Mouse (Mus musculus) gastrocnemius, postnatal 10 days (tissue): ENCODE measurements around the gene Arnt. TPM values are rescaled to one million over a fixed set of nuclear protein-coding genes. Genes with fewer than 3 reads are reported as not detected.
"Not testable (repeated sequence)": the region's sequence is repeated elsewhere in the genome, so short reads cannot be mapped to it uniquely, and the experiment has no call there.

Experiments
- DNase-seq: peaks from one replicate; pipeline ENCODE4 v3.0.0; 2021; ENCODE audit warnings: mixed read lengths
- total RNA-seq, 2 experiments: library from RNA; stranded (reverse); gene quantifications; 2 replicates each; pipeline ENCODE4 v1.2.3; 2021

Arnt gene
- total RNA-seq, 2 experiments from 2014 or later: 43.7 to 55.6 TPM

- DNase-seq: no peak
Observed at GRCm38 (mm10) chr3:95526622-95527211, 92.5 kb downstream of the Arnt start, which contains the start of gene Ctss. Gene Ctss, plus strand, starts transcription at chr3:95526786.

DNA sequence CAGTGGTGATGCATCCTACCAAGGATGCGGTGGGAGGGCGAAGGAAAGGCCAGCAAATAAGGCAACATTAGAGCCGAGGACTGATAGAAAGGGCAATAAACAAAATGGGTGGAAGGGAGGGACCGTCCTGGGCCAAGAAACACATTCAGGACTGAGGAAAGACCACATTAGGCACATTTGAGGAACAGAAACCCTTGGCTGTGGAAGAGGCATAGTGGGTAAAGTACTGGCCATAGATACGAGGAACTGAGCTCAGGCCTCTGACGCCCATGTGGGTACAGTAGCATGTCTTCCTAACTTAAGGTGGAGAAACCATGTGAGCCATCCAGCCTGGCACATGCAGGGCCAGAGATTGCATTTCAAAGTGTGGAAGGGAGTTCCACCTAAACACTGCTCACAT, 95.6 kb downstream of the Arnt start:
- no peak for DNase-seq

DNA sequence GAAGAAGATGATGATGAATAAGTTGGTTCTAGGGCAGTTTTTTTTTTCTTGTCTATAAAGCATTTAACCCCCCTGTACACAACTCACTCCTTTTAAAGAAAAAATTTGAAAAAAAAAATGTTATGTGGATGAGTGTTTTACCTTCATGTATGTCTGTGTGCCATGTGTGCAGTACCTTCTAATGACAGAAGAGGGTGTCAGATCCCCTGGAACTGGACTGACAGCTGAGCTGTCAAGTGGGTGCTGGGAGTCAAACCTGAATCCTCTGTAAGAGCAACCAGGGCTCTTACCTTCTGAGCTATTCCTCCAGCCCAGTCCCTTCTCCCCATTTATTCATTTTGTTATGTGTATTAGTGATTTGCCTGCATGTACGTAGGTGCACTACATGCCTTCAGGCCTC, 96.8 kb downstream of the Arnt start:
- no peak for DNase-seq

DNA sequence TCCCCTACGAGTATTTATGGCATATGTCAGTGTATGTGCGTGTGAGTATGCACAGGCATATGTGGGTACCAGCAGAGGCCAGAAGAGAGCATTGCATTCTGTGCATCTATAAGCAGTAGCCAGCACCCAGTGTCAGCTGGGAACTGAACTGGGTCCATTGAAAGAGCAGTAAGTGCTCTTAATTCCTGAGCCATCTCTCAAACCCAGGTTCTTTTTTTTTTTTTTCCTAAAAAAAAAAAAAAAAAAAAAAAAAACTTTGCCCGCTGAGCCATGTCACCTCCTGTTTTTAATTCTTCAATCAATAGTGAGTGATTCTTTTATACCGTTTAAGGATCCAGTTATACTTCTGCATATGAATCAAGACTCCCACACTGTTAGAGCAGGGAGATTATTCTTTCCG, 99.2 kb downstream of the Arnt start:
- DNase-seq: no peak

GRCm38 (mm10) chr3:95534927-95535326, 100.7 kb downstream of the Arnt start:
- no peak for DNase-seq

DNA sequence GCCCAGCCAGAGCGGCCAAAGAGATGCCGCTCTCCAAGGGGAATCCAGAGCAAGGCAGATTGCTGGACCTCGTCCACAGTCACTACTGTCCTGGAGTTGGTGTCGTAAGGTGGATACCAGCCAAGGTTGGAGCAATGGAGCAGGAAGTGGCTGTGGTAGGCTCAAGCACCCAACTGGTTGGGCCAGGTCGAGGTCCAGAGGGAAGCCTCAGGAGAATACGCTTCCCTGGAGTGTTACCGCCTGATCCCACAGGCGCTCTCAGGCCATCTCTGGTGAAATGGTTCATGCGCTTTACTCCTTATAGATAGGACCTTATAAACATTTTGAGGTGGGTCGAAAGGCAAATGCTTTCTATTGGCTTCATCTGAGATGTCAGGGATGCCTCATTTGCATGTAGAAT, 104.7 kb downstream of the Arnt start:
- no peak for DNase-seq

DNA sequence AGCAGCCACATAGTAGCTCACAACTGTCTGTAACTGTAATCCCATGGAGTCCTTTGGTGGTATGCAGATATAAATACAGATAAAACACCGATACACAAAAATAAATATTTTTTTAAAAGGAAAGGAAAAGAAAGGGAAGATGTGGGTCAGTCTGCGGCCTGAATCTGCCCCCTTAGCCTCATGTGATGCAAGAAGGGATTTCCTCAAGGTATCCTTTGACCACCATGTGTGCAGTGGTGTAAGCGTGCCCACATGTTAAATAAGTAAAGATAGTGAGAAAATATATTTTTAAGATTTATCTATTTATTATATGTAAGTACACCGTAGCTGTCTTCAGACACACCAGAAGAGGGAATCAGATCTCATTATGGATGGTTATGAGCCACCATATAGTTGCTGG, 105.6 kb downstream of the Arnt start:
- DNase-seq: no peak

- not testable (repeated sequence) for DNase-seq
Observed at GRCm38 (mm10) chr3:95541186-95541585, 107.0 kb downstream of the Arnt start.

DNA sequence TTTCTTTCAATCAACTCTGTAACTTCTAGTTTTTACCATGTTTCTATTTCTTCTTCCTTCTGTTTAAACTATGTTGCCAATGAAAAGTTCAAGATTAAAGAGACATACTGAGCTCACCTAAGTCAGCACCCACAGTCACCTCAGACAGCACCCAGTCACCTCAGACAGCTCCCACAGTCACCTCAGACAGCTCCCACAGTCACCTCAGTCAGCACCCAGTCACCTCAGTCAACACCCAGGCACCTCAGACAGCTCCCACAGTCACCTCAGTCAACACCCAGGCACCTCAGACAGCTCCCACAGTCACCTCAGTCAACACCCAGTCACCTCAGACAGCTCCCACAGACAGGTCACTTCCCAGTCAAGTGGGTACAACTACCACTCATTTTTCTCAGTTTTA, 108.0 kb downstream of the Arnt start:
- no peak for DNase-seq

DNA sequence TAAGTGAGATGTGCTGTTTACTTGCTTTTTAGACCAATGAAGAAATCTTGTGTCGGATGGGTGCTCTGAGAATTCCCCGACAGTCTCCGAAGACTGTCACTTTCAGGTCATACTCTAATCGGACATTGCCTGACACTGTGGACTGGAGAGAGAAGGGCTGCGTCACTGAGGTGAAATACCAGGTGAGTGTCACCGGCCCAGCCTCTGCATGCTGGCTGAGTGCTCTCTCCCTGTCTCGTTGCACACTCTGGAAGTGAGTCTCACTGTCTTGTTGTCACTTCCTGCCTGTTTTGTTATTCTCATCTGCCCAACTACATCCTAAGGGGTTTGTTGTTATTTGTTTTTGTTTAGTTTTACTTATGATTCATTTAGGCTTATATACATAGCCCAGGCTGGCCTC, 108.8 kb downstream of the Arnt start:
- DNase-seq: no peak

Other genes starting within 250 kb of the Arnt start
- 10 to 100 TPM in 1 of 2 experiments, 1 to 10 TPM in 1; 9.4 to 12.4 TPM for gene Gabpb2, start 216.5 kb upstream of the Arnt start, total RNA-seq
- 10 to 100 TPM; 26.2 to 35.0 TPM for gene Cdc42se1, start 205.7 kb upstream of the Arnt start, total RNA-seq
- gene Mllt11, start 202.2 kb upstream of the Arnt start, total RNA-seq: 10 to 100 TPM; 39.8 to 44.8 TPM
- gene Gm128, start 192.8 kb upstream of the Arnt start, total RNA-seq: under 1 TPM in 1 of 2 experiments, not detected in 1; 0.20 TPM
- not detected for gene Bnipl, start 183.2 kb upstream of the Arnt start, total RNA-seq
- 10 to 100 TPM; 19.8 to 21.7 TPM for gene Mindy1, start 153.0 kb upstream of the Arnt start, total RNA-seq
- gene Prune1, start 152.3 kb upstream of the Arnt start, total RNA-seq: 10 to 100 TPM; 38.1 to 46.8 TPM
- under 1 TPM; 0.27 to 0.63 TPM for gene Anxa9, start 127.2 kb upstream of the Arnt start, total RNA-seq
- 10 to 100 TPM; 42.6 to 51.9 TPM for gene Cers2, start 119.6 kb upstream of the Arnt start, total RNA-seq
- 10 to 100 TPM; 12.6 to 17.2 TPM for gene Setdb1, start 77.2 kb upstream of the Arnt start, total RNA-seq
- not detected for gene 4930558C23Rik, start 31.5 kb upstream of the Arnt start, total RNA-seq
- 100 to 1,000 TPM in 1 of 2 experiments, 10 to 100 TPM in 1; 31.4 to 178 TPM for gene Ctsk, start 64.9 kb downstream of the Arnt start, total RNA-seq
- gene Ctss, start 92.4 kb downstream of the Arnt start, total RNA-seq: 1 to 10 TPM; 5.1 to 6.8 TPM
- not detected for gene Hormad1, start 125.3 kb downstream of the Arnt start, total RNA-seq
- gene Golph3l, start 154.5 kb downstream of the Arnt start, total RNA-seq: 10 to 100 TPM; 14.4 to 15.5 TPM
- gene Ensa, start 190.6 kb downstream of the Arnt start, total RNA-seq: 10 to 100 TPM; 80.1 to 80.2 TPM
- gene Mcl1, start 224.4 kb downstream of the Arnt start, total RNA-seq: 100 to 1,000 TPM in 1 of 2 experiments, 10 to 100 TPM in 1; 96.8 to 111 TPM